In the genomic region with DNA sequence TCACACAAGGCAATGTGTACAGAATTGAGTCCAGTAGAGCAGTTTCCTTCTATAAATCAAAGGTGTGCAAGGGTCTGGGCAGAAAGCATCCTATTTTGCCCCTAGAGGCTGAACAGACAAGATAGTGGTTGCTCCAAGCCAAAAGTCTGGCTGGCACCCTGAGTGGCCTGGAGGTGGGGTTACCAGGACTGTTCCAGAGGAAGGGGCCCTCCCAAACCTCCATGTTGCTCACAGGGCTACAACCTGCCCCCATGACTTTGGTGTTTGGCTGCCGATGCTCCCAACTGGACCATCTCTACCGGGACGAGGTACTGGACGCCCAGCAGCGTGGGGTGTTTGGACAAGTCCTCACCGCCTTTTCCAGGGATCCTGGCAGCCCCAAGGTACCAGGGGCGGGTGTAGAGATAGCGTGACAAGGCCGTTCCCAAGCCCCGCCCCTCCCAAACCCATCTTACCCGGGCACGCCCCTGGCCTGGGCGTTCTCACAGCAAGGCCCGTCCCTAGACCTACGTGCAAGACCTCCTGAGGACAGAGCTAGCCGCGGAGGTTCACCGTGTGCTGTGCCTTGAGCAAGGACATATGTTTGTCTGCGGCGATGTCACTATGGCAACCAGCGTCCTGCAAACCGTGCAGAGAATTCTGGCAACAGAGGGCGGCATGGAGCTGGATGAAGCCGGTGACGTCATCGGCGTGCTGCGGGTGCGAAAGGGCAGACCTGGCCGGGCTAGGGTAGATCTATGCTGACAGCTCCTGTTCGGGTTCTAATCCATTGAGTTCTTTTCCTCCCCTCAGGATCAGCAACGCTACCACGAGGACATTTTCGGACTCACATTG, we compare ENCODE assay signal across 8 mouse cellular contexts. TPM values are rescaled to one million over a fixed set of nuclear protein-coding genes. Genes with fewer than 3 reads are reported as not detected.
DNase-seq lines count a peak whose midpoint lies in the region; ATAC-seq lines count a peak whose summit lies in the region.

No protein-coding gene starts in this region.

- peak overlapping the region; percentile 82 for H3K4me2 ChIP-seq in hindbrain, embryonic 16.5 days (ENCODE audit: low read length)

- peak overlapping the region; percentile 54 for H3K4me3 ChIP-seq in hindbrain, embryonic 16.5 days (ENCODE audit: low read length)
- H3K4me3 ChIP-seq in macrophage (ENCODE audit: inconsistent target), result peak overlapping the region; percentile 20

- H3K36me3 ChIP-seq in hindbrain, embryonic 16.5 days (ENCODE audit: control insufficient read depth, insufficient read depth, low read length), result no peaks in the 10 kb centered on the region
- no peaks in the 10 kb centered on the region for H3K36me3 ChIP-seq in macrophage (ENCODE audit: inconsistent target)

- WGBS in hindbrain, embryonic 16.5 days, result under 1% methylated on average over 34 of the region's 34 CpGs
- WGBS in macrophage (ENCODE audit: missing documents), result 13% methylated on average over 33 of the region's 34 CpGs

- H3K27ac ChIP-seq in hindbrain, embryonic 16.5 days (ENCODE audit: low read depth, low read length), result peak overlapping the region; percentile 78
- H3K27ac ChIP-seq in macrophage, result peak overlapping the region; percentile 34

- H3K9me3 ChIP-seq in hindbrain, embryonic 16.5 days (ENCODE audit: control insufficient read depth, low read length), result no peaks in the 10 kb centered on the region

- 0 out of 2 replicates have a peak, but pooled peaks cover 2% of the 10 kb centered on the region for H3K27me3 ChIP-seq in hindbrain, embryonic 16.5 days (replicated peaks; ENCODE audit: control insufficient read depth, insufficient read depth, low read length)

- peak; percentile 90 for DNase-seq in T-cell, adult 2 months (ENCODE audit: low spot score)
- peak; percentile 96 to 98 for DNase-seq in cerebellum, postnatal 36 days
- peak; percentile 92 to 95 for DNase-seq in frontal cortex, postnatal 36 days (ENCODE audit: low spot score in 2 of 2)
- DNase-seq in left cerebral cortex, adult 18-20 months (ENCODE audit: low spot score in 2 of 2), result peak; percentile 93 to 94
- peak; percentile 93 for DNase-seq in right cerebral cortex, adult 18-20 months
- DNase-seq in urinary bladder, postnatal 10 days (ENCODE audit: low spot score), result peak; percentile 73

- H3K9ac ChIP-seq in hindbrain, embryonic 16.5 days (ENCODE audit: low read depth, low read length), result peak overlapping the region; percentile 77

- H3K79me2 ChIP-seq in macrophage (ENCODE audit: inconsistent target), result no peaks in the 10 kb centered on the region

- H3K4me1 ChIP-seq in hindbrain, embryonic 16.5 days (ENCODE audit: control insufficient read depth, insufficient read depth, low read depth, low read length), result peaks cover 26% of the 10 kb centered on the region

- ATAC-seq in hindbrain, embryonic 16.5 days, result peak; percentile 86

RNA-seq across cellular contexts. Expression of gene Atg9b, which starts 8.7 kb away (rescaled TPM):
- polyA plus RNA-seq in hindbrain, embryonic 16.5 days (2015; fragmentation: Nextera tagmentation; extraction: Ambion mirVana), result 3.6 and 4.6 TPM in 2 replicates
- total RNA-seq in left cerebral cortex, adult 18-20 months (2021), result 1 to 10 TPM; 4.2 to 6.4 TPM
- total RNA-seq in macrophage (2018; cell fraction: chromatin; rRNA removed), result 1 to 10 TPM in 10 of 26 experiments, under 1 TPM in 14, not detected in 2; 0.26 to 2.5 (median 0.83) TPM
- 1 to 10 TPM in 24 of 26 experiments, under 1 TPM in 2; 0.71 to 3.7 (median 2.0) TPM for total RNA-seq in macrophage (2018; cell fraction: cytosol; rRNA removed)
- total RNA-seq in macrophage (2018; cell fraction: nucleus; rRNA removed), result 1 to 10 TPM in 12 of 26 experiments, under 1 TPM in 14; 0.20 to 5.9 (median 0.96) TPM
- polyA plus RNA-seq in macrophage (2018), result 0.67 to 4.7 TPM (median 1.4 TPM) in 3 replicates

RNA-seq across cellular contexts. Expression of gene Abcb8, which starts 10.2 kb away (rescaled TPM):
- polyA plus RNA-seq in hindbrain, embryonic 16.5 days (2015; fragmentation: Nextera tagmentation; extraction: Ambion mirVana), result 52.4 and 53.7 TPM in 2 replicates
- total RNA-seq in left cerebral cortex, adult 18-20 months (2021), result 10 to 100 TPM; 43.3 to 56.1 TPM
- 10 to 100 TPM in 24 of 26 experiments, 1 to 10 TPM in 2; 7.1 to 74.3 (median 43.9) TPM for total RNA-seq in macrophage (2018; cell fraction: chromatin; rRNA removed)
- total RNA-seq in macrophage (2018; cell fraction: cytosol; rRNA removed), result 10 to 100 TPM; 18.9 to 34.4 (median 26.3) TPM
- total RNA-seq in macrophage (2018; cell fraction: nucleus; rRNA removed), result 10 to 100 TPM in 24 of 26 experiments, 1 to 10 TPM in 2; 6.8 to 60.6 (median 33.4) TPM
- 9.0 to 25.4 TPM (median 23.2 TPM) in 3 replicates for polyA plus RNA-seq in macrophage (2018)

RNA-seq across cellular contexts. Expression of gene Nos3, which starts 18.6 kb away (rescaled TPM):
- 8.6 and 11.0 TPM in 2 replicates for polyA plus RNA-seq in hindbrain, embryonic 16.5 days (2015; fragmentation: Nextera tagmentation; extraction: Ambion mirVana)
- 10 to 100 TPM in 1 of 2 experiments, 1 to 10 TPM in 1; 8.0 to 10.7 TPM for total RNA-seq in left cerebral cortex, adult 18-20 months (2021)
- not detected for total RNA-seq in macrophage (2018; cell fraction: chromatin; rRNA removed)
- under 1 TPM in 16 of 26 experiments, not detected in 10; 0.03 to 0.10 (median 0.04) TPM for total RNA-seq in macrophage (2018; cell fraction: cytosol; rRNA removed)
- under 1 TPM in 2 of 26 experiments, not detected in 24; 0.17 to 0.25 TPM for total RNA-seq in macrophage (2018; cell fraction: nucleus; rRNA removed)
- polyA plus RNA-seq in macrophage (2018), result 0.12 TPM in 1 of 3 replicates, not detected in the others

RNA-seq across cellular contexts. Expression of gene Asic3, which starts 29.9 kb away (rescaled TPM):
- polyA plus RNA-seq in hindbrain, embryonic 16.5 days (2015; fragmentation: Nextera tagmentation; extraction: Ambion mirVana), result 0.85 and 1.0 TPM in 2 replicates
- total RNA-seq in left cerebral cortex, adult 18-20 months (2021), result under 1 TPM in 1 of 2 experiments, not detected in 1; 0.54 TPM
- 1 to 10 TPM in 3 of 26 experiments, under 1 TPM in 8, not detected in 15; 0.21 to 1.7 (median 0.51) TPM for total RNA-seq in macrophage (2018; cell fraction: chromatin; rRNA removed)
- total RNA-seq in macrophage (2018; cell fraction: cytosol; rRNA removed), result not detected
- total RNA-seq in macrophage (2018; cell fraction: nucleus; rRNA removed), result under 1 TPM in 7 of 26 experiments, not detected in 19; 0.24 to 0.85 (median 0.42) TPM
- not detected in 3 replicates for polyA plus RNA-seq in macrophage (2018)

RNA-seq across cellular contexts. Expression of gene Kcnh2, which starts 31.8 kb away (rescaled TPM):
- 13.0 and 14.0 TPM in 2 replicates for polyA plus RNA-seq in hindbrain, embryonic 16.5 days (2015; fragmentation: Nextera tagmentation; extraction: Ambion mirVana)
- total RNA-seq in left cerebral cortex, adult 18-20 months (2021), result 10 to 100 TPM; 29.6 to 36.2 TPM
- under 1 TPM in 1 of 26 experiments, not detected in 25; 0.38 TPM for total RNA-seq in macrophage (2018; cell fraction: chromatin; rRNA removed)
- total RNA-seq in macrophage (2018; cell fraction: cytosol; rRNA removed), result not detected
- not detected for total RNA-seq in macrophage (2018; cell fraction: nucleus; rRNA removed)
- 0.16 TPM in 1 of 3 replicates, not detected in the others for polyA plus RNA-seq in macrophage (2018)

Comparison
In these comparisons a context has a peak if more than half of its experiments do, and no peak if none do; other contexts are left out.
1. Peak in every context shown above with its lines: DNase-seq, ATAC-seq, H3K4me3 ChIP-seq and H3K27ac ChIP-seq.